ENCODE assay signal across 10 mouse cellular contexts in genomic region chr5:142139978-142140377, GRCm38 (mm10).
DNase-seq lines count a peak whose midpoint lies in the region; ATAC-seq lines count a peak whose summit lies in the region.
"Had no signal": no experiment of that assay in that cellular context is flagged by ENCODE, and none has a peak within 500 bp of the region (broad histone marks: within the 10 kb centered on the region; RNA-seq: fewer than 3 reads in every experiment).

No protein-coding gene starts in this region.

- DNase-seq in forebrain, embryonic 10.5 days (ENCODE audit: extremely low spot score, low spot score) = no peak
- peak; percentile 75 for DNase-seq in cerebellum, adult 8-10 months
- DNase-seq in heart, postnatal 10 days = peak; percentile 17 to 22
- peak; percentile 93 for DNase-seq in left cerebral cortex, postnatal 4 days
- no peak for DNase-seq in spleen, postnatal 36 days (ENCODE audit: low spot score in 2 of 2)
- no peak for DNase-seq in lung, postnatal 4 days
- no peak for DNase-seq in kidney, postnatal 36 days

- no peak overlapping the region for H3K4me2 ChIP-seq in forebrain, embryonic 15.5 days (replicated peaks)
- H3K4me2 ChIP-seq: liver, embryonic 12.5 days; midbrain, embryonic 15.5 days had no signal

- no peaks in the 10 kb centered on the region for H3K9me3 ChIP-seq in forebrain, embryonic 15.5 days
- H3K9me3 ChIP-seq in forebrain, embryonic 10.5 days = no peaks in the 10 kb centered on the region
- H3K9me3 ChIP-seq: liver, embryonic 12.5 days; midbrain, embryonic 15.5 days had no signal

- WGBS in forebrain, embryonic 15.5 days = 56% methylated on average over 7 of the region's 7 CpGs
- 84% methylated on average over 7 of the region's 7 CpGs for WGBS in forebrain, embryonic 10.5 days

- no peaks in the 10 kb centered on the region for H3K27me3 ChIP-seq in forebrain, embryonic 15.5 days
- H3K27me3 ChIP-seq in forebrain, embryonic 10.5 days (ENCODE audit: poor library complexity, severe bottlenecking) = no peaks in the 10 kb centered on the region
- H3K27me3 ChIP-seq: liver, embryonic 12.5 days; midbrain, embryonic 15.5 days had no signal

- no peak overlapping the region for H3K9ac ChIP-seq in forebrain, embryonic 15.5 days (replicated peaks)
- H3K9ac ChIP-seq: liver, embryonic 12.5 days; midbrain, embryonic 15.5 days had no signal

- no peak overlapping the region for H3K4me3 ChIP-seq in forebrain, embryonic 15.5 days
- H3K4me3 ChIP-seq in forebrain, embryonic 10.5 days = no peak overlapping the region
- H3K4me3 ChIP-seq: liver, embryonic 12.5 days; midbrain, embryonic 15.5 days had no signal

- peak; percentile 55; the same call in 1 of the 2 replicates for ATAC-seq in forebrain, embryonic 15.5 days (replicated peaks)
- ATAC-seq: liver, embryonic 12.5 days; midbrain, embryonic 15.5 days had no signal

- intact Hi-C loops in heart, postnatal 10 days (cut with DNase I) = no loop called here
- intact Hi-C loops in left cerebral cortex, postnatal 4 days (cut with DNase I) = no loop called here

- H3K27ac ChIP-seq in forebrain, embryonic 15.5 days (replicated peaks) = no peak overlapping the region
- H3K27ac ChIP-seq in forebrain, embryonic 10.5 days = no peak overlapping the region
- H3K27ac ChIP-seq: liver, embryonic 12.5 days; midbrain, embryonic 15.5 days had no signal

- H3K4me1 ChIP-seq in forebrain, embryonic 15.5 days = 0 out of 2 replicates have a peak, but pooled peaks cover 2% of the 10 kb centered on the region
- no peaks in the 10 kb centered on the region for H3K4me1 ChIP-seq in forebrain, embryonic 10.5 days
- H3K4me1 ChIP-seq: liver, embryonic 12.5 days had no signal

- no peaks in the 10 kb centered on the region for H3K36me3 ChIP-seq in forebrain, embryonic 15.5 days
- no peaks in the 10 kb centered on the region for H3K36me3 ChIP-seq in forebrain, embryonic 10.5 days (replicated peaks)
- H3K36me3 ChIP-seq: liver, embryonic 12.5 days; midbrain, embryonic 15.5 days had no signal

Comparison
In these comparisons a context has a peak if more than half of its experiments do, and no peak if none do; other contexts are left out.
1. DNase-seq: peak in cerebellum, adult 8-10 months (single experiment), heart, postnatal 10 days (2 of 2) and left cerebral cortex, postnatal 4 days (single experiment); none in forebrain, embryonic 10.5 days (single experiment), spleen, postnatal 36 days (0 of 2), lung, postnatal 4 days (0 of 2) and kidney, postnatal 36 days (0 of 2).